Mouse (Mus musculus): ENCODE measurements around the gene Slc39a2. TPM values are rescaled to one million over a fixed set of nuclear protein-coding genes. Genes with fewer than 3 reads are reported as not detected.
"Not testable (repeated sequence)": the region's sequence is repeated elsewhere in the genome, so short reads cannot be mapped to it uniquely, and the experiment has no call there.

The Slc39a2 gene
- polyA plus RNA-seq (2016; fragmentation: Nextera tagmentation; extraction: Ambion mirVana) = 0.60 and 0.62 TPM in 2 replicates

DNA sequence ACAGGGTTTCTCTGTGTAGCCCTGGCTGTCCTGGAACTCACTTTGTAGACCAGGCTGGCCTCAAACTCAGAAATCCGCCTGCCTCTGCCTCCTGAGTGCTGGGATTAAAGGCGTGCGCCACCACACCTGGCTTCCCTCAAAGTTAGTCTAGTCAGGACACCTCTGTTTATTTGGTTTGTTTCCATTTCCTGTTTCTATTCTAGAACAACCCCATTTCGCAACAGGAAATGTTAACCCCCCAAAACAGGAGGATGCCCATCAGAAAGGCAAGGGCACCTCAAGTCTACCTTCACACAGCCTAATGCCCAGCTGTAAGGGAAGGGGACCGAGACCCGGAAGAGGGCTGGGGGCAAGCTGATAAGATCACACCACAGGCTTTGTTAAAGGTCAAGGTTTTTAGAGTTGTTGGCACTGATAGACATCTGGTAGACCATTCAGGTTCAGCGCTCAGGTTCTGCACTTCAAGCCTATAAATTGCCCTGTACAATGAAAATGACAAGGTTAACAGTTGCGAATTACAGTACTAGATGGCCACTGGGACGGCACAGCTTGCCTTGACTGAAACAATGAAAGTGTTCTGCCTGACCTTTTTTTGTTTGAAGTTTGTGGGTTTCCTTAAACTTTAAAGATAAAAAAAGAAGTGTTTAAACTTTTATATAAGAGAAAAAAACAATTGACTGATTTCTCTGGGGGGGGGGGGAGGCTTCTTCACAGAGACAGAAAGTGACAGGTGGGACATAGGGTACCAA lies at the start of gene Slc39a2:
Slc39a2 (plus strand) TSS at position 699 of the 749 bp plus-strand sequence.
- Histone ChIP-seq H3K4me3 (no peak within 1 kb of the TSS), H3K27ac (replicated peaks) (no peak within 1 kb of the TSS), H3K27me3 (replicated peaks; ENCODE audit: low read depth, poor library complexity, severe bottlenecking) (no peaks in the 10 kb centered on the region), H3K9me3 (no peaks in the 10 kb centered on the region), H3K36me3 (replicated peaks) (peaks cover 53% of the 10 kb centered on the region), H3K4me1 (peaks cover 9% of the 10 kb centered on the region; the same call in 1 of the 2 replicates)
- DNase-seq (ENCODE audit: low spot score) = no peak
- WGBS = 91% methylated on average over 9 of the region's 9 CpGs

DNA sequence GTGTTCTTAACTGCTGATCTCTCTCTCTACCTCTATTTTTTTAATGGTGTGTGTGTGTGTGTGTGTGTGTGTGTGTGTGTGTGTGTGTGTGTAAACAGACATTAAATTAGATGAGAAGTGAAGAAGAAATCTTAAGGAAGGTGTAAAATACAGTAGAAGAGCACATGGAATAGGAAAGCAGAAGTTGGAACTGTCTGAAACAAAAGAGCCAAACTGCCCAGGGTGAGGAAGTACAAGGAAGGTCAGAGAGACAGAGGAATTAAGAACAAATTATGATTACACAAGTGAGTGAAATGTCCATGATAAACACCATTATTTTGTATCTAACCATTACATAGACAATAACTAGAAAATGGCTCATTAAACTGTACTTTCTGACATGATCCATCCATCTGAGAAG lies 48.8 kb upstream of the Slc39a2 start:
- H3K9me3 ChIP-seq = no peaks in the 10 kb centered on the region
- no peaks in the 10 kb centered on the region for H3K36me3 ChIP-seq (replicated peaks)
- no peaks in the 10 kb centered on the region for H3K27me3 ChIP-seq (replicated peaks; ENCODE audit: low read depth, poor library complexity, severe bottlenecking)
- H3K4me1 ChIP-seq = 0 out of 2 replicates have a peak, but pooled peaks cover 4% of the 10 kb centered on the region
- H3K4me3 ChIP-seq = no peak overlapping the region
- DNase-seq (ENCODE audit: low spot score) = no peak
- H3K27ac ChIP-seq (replicated peaks) = no peak overlapping the region

DNA sequence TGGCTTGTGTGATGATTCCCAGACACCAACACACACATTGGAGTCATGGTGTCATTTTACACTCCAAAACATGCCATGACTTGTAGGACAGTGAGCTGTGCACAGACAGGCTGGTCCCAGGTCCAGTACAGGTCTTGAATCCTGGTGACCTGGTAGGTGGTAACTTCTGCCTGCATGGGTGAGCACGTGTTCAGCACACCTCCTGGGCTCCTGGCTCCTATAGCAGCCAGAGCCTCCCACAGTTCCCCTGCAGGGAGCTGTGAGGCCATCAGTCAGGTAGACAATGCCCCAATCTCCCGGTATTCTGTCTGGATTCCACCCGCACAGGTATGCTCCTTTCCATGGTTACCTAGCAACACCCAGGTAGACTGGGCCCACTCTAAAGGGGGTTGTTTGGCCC lies 46.1 kb upstream of the Slc39a2 start:
- Histone ChIP-seq H3K4me1 (no peaks in the 10 kb centered on the region), H3K27ac (replicated peaks) (no peak overlapping the region), H3K27me3 (replicated peaks; ENCODE audit: low read depth, poor library complexity, severe bottlenecking) (no peaks in the 10 kb centered on the region), H3K9me3 (no peaks in the 10 kb centered on the region), H3K4me3 (no peak overlapping the region), H3K36me3 (replicated peaks) (no peaks in the 10 kb centered on the region)
- WGBS = 68% methylated on average over 3 of the region's 3 CpGs
- DNase-seq (ENCODE audit: low spot score) = no peak

DNA sequence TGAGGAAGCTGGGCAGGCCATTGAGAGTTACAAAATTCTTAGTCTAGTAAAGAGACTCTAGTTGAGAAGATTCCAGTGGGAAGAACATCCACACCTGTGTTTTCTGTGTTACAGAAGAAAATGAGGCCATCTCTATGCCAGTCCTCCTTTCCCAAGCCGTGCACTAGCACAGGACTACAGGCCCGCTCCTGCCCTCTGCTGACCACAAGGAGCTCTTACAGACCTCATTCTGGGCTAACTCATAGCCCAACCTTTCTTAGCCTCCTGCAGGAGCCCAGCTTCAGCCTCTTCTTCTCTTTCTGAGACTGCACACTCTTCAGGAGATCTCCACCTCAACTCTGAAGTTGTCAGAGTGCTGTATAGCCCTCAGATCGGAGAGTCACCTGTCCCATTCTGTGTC lies 41.7 kb upstream of the Slc39a2 start:
- 41% methylated on average over 3 of the region's 3 CpGs for WGBS
- H3K27me3 ChIP-seq (replicated peaks; ENCODE audit: low read depth, poor library complexity, severe bottlenecking); H3K4me3 ChIP-seq; H3K36me3 ChIP-seq (replicated peaks); H3K27ac ChIP-seq (replicated peaks); H3K9me3 ChIP-seq; H3K4me1 ChIP-seq: not testable (repeated sequence)
- peak; percentile 29 for DNase-seq (ENCODE audit: low spot score)

DNA sequence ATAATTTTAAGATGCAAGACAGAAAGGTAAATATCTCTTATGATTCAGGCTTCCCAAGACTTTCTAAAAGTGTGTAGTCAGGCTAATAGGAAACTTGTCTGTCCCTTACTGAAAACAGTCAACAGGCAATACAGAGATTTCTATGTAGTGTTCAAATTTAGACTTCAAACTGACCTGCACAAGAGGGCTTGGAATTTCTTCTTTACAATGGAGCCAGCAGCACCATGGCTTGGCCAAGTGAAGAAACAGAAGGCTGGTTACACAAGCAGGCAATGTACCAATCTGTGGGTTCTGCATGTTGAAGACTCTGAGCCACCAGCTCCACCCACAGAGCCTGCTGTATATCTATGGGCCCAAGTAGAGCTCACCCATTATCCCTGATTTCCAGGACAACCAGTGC lies 39.3 kb upstream of the Slc39a2 start, which contains the start of gene Ear6:
Ear6 (plus strand) TSS at position 301 of the 400 bp plus-strand sequence.
- DNase-seq (ENCODE audit: low spot score) = no peak
- H3K27me3 ChIP-seq (replicated peaks; ENCODE audit: low read depth, poor library complexity, severe bottlenecking) = no peaks in the 10 kb centered on the region
- no peaks in the 10 kb centered on the region for H3K4me1 ChIP-seq
- no peaks in the 10 kb centered on the region for H3K36me3 ChIP-seq (replicated peaks)
- no peak within 1 kb of the TSS for H3K4me3 ChIP-seq
- no peaks in the 10 kb centered on the region for H3K9me3 ChIP-seq
- H3K27ac ChIP-seq (replicated peaks) = no peak within 1 kb of the TSS

DNA sequence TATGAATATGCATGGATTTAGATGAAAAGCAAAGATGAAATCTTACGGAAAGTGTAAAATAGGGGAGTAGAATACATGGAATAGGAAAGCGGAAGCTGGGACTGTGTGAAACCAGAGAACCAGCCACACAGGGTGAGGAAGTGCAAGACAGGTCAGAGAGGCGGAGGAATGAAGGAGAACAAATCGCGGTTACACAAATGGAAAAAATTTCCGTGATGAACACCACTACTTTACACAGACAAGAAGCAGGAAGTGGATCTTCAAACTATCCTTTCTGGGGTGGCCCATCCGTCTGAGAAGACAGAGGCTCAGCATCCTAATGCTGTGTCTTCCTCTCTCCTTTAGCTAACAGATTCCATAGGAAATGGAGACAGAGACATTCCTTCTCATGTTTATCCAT lies 37.4 kb upstream of the Slc39a2 start:
- H3K9me3 ChIP-seq; DNase-seq (ENCODE audit: low spot score); H3K27ac ChIP-seq (replicated peaks); H3K36me3 ChIP-seq (replicated peaks); H3K27me3 ChIP-seq (replicated peaks; ENCODE audit: low read depth, poor library complexity, severe bottlenecking); H3K4me3 ChIP-seq; H3K4me1 ChIP-seq: not testable (repeated sequence)
- WGBS = 84% methylated on average over 7 of the region's 7 CpGs

DNA sequence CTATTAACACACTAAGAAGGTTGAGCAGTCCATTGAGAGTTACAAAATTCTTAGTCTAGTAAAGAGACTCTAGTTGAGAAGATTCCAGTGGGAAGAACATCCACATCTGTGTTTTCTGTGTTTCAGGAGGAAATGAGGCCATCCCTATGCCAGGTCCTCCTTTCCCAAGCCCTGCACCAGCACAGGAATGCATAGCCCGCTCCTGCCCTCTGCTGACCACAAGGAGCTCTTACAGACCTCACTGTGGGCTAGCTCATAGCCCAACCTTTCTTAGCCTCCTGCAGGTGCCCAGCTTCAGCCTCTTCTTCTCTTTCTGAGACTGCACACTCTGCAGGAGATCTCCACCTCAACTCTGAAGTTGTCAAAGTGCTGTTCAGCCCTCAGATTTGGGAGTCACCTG lies 29.1 kb upstream of the Slc39a2 start:
- WGBS = 0% methylated on average over 1 of the region's 1 CpGs
- not testable (repeated sequence) for H3K4me3 ChIP-seq; H3K4me1 ChIP-seq; H3K36me3 ChIP-seq (replicated peaks); H3K27me3 ChIP-seq (replicated peaks; ENCODE audit: low read depth, poor library complexity, severe bottlenecking); H3K9me3 ChIP-seq; H3K27ac ChIP-seq (replicated peaks)
- DNase-seq (ENCODE audit: low spot score) = peak; percentile 38

DNA sequence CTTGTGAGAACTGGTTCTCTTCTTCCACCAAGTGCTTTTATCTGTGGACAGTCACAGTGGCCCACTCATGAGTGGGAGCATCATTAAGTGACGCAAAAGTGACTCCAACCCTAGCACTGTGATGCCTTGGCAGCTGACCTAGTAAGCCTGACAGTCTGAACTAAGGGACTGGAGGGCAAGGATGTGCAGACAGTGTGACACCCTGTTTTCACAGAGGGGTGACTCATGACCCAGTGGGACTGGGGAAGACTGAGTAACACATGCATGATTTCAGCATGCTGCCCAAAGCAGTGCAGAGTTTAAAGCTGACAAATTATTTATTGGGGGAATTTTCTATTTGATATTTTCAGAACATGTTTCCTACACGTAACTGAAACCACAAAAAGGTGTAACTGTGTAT lies 21.9 kb upstream of the Slc39a2 start:
- Histone ChIP-seq H3K27ac (replicated peaks) (no peak overlapping the region), H3K36me3 (replicated peaks) (no peaks in the 10 kb centered on the region), H3K27me3 (replicated peaks; ENCODE audit: low read depth, poor library complexity, severe bottlenecking) (no peaks in the 10 kb centered on the region), H3K9me3 (no peaks in the 10 kb centered on the region), H3K4me3 (no peak overlapping the region), H3K4me1 (no peaks in the 10 kb centered on the region)
- 84% methylated on average over 2 of the region's 2 CpGs for WGBS
- no peak for DNase-seq (ENCODE audit: low spot score)

DNA sequence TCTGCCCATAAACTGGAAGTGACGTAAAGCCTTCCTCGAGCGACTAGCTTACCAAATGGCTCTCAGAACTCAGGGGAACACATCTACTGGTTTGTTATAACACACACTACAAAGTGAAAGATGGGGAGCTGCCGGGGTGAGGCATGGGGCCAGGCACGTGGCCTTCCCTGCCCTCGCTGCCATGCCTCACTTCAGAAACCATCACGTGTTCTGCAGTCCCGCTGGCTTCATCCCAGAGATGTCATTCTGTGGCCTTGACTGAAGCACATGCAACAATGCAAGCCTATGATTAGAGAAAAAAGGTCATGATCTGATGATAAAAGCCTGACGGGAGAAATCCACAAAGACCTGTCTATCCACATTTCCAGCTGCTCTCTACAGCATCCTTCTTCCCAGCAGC lies 20.9 kb upstream of the Slc39a2 start:
- 78% methylated on average over 9 of the region's 9 CpGs for WGBS
- no peaks in the 10 kb centered on the region for H3K27me3 ChIP-seq (replicated peaks; ENCODE audit: low read depth, poor library complexity, severe bottlenecking)

DNA sequence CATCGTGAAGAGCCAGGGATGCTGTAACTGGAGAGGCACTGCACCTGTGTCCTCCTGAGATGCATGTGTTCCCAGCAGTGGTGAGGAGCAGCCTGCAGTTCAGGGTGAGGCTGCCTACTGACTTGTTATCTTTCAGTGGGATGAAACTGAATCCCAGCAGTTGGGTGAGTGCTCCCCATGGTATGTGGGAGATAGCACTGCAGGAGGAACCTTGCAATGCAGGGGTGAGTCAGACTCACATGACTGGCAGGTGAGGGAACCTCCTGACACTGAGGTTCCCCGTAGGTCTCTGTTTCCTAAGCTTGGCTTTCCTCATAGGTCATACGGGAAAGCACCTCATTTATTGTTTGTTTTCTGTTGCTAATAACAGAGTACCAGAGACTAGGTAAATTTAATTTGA lies 15.2 kb upstream of the Slc39a2 start:
- Histone ChIP-seq H3K27me3 (replicated peaks; ENCODE audit: low read depth, poor library complexity, severe bottlenecking) (no peaks in the 10 kb centered on the region), H3K4me3 (no peak overlapping the region), H3K36me3 (replicated peaks) (no peaks in the 10 kb centered on the region), H3K4me1 (no peaks in the 10 kb centered on the region), H3K27ac (replicated peaks) (no peak overlapping the region), H3K9me3 (no peaks in the 10 kb centered on the region)
- 83% methylated on average over 3 of the region's 3 CpGs for WGBS
- no peak for DNase-seq (ENCODE audit: low spot score)

More for the DNA sequence above, 20.9 kb upstream of the Slc39a2 start:
- Histone ChIP-seq H3K9me3 (no peaks in the 10 kb centered on the region), H3K36me3 (replicated peaks) (no peaks in the 10 kb centered on the region), H3K27ac (replicated peaks) (no peak overlapping the region), H3K4me1 (no peaks in the 10 kb centered on the region), H3K4me3 (no peak overlapping the region)
- no peak for DNase-seq (ENCODE audit: low spot score)

DNA sequence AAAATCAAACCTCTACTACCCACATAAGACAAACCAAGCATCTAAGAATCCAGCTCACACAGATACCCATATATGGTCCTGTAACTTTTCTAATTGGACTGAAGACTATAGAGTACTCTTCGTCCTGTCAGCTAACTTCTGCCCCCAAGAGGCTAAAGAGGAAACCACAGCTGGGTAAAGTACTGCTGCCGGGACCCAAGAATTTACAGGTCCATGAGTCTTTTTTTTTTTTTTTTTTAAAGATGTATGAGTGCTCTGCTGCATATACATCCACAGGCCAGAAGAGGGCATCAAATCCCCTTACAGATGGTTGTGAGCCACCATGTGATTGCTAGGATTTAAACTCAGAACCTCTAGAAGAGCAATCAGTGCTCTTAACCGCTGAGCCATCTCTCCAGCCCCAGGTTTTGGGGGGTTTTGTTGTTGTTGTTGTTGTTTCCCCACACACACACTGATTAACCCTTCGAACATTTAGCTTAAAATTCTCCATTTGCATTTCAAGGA lies 9.1 kb upstream of the Slc39a2 start:
- H3K27me3 ChIP-seq (replicated peaks; ENCODE audit: low read depth, poor library complexity, severe bottlenecking) = no peaks in the 10 kb centered on the region
- no peaks in the 10 kb centered on the region for H3K9me3 ChIP-seq
- 2% methylated on average over 4 of the region's 4 CpGs for WGBS
- peak overlapping the region; percentile 90 for H3K27ac ChIP-seq (replicated peaks)
- DNase-seq (ENCODE audit: low spot score) = peak; percentile 71
- peak overlapping the region; percentile 85 for H3K4me3 ChIP-seq
- H3K4me1 ChIP-seq = peaks cover 17% of the 10 kb centered on the region
- peaks cover 28% of the 10 kb centered on the region for H3K36me3 ChIP-seq (replicated peaks)

DNA sequence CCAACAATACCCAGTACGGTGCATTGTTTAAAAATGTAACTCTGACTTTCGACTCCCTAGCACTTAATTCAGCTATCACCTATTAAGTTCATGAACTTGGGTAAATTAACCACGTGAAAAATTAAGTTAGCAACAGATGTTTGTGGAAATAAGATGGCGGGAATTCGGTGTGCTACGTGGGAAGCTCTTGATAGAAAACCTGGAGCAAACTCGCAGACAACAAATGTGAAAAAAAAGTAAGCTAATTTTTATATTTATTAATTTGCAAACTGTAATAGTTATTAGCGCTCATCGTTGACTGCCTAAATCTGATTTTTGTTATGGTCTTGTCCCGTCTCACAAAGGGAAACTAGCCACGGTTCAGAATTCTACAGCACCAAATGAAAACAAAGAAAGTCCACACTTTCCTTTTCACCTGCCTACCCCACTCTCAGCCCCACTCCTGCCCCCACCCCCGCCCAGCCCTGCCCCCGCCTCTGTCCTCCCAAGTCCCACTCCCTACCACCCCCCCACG lies 8.6 kb upstream of the Slc39a2 start:
- Histone ChIP-seq H3K27me3 (replicated peaks; ENCODE audit: low read depth, poor library complexity, severe bottlenecking) (no peaks in the 10 kb centered on the region), H3K9me3 (no peaks in the 10 kb centered on the region), H3K27ac (replicated peaks) (peak overlapping the region; percentile 90), H3K4me3 (peak overlapping the region; percentile 85), H3K4me1 (peaks cover 17% of the 10 kb centered on the region), H3K36me3 (replicated peaks) (peaks cover 33% of the 10 kb centered on the region)
- no peak for DNase-seq (ENCODE audit: low spot score)
- 1% methylated on average over 14 of the region's 14 CpGs for WGBS

DNA sequence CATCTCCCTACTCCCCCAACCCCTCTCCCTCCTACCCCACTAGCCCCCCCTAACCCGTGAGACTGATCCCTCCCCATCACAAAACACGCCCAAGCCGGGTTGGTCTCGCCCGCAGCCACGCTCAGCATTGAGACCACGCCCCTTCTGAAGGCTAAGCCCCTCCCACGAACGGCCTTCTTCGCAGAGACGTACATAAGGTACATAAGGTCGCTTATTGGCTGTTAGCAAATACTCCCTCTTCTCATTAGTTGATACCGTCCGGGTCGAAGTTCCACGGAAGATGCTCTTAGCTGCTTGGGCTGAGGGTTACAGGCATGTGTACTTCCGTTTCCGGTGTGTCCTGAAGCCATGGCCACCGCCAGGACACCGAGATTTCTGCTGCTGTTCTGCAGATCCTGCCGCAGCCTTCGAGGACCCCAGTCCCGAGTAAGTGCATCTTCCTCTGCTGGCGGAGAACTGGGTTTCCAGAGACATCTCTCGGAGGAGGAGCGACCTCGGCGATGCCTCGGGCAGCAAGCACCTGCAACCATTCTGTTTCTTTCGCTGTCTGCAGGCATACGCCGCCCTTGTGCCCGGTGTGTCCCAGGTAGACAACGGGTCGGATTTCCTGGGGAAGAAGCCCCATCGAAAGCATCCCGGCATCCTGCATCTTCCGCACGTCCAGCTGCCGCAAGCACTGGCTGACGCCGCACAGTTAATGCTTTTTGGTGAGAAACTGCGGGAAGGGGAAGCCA lies 7.9 kb upstream of the Slc39a2 start, which contains the start of gene Mettl17:
Mettl17 (plus strand) TSS at position 245 of the 734 bp plus-strand sequence.
- H3K27me3 ChIP-seq (replicated peaks; ENCODE audit: low read depth, poor library complexity, severe bottlenecking) = no peaks in the 10 kb centered on the region
- under 1% methylated on average over 43 of the region's 43 CpGs for WGBS
- peaks cover 17% of the 10 kb centered on the region for H3K4me1 ChIP-seq
- no peaks in the 10 kb centered on the region for H3K9me3 ChIP-seq
- peaks cover 40% of the 10 kb centered on the region for H3K36me3 ChIP-seq (replicated peaks)
- DNase-seq (ENCODE audit: low spot score) = peak; percentile 98
- H3K27ac ChIP-seq (replicated peaks) = peak within 1 kb of the TSS; percentile 90
- peak within 1 kb of the TSS; percentile 85 for H3K4me3 ChIP-seq

All from embryonic facial prominence, embryonic 10.5 days (tissue).